Mouse (Mus musculus): ENCODE measurements around the gene Csf3.

Csf3 gene

DNA sequence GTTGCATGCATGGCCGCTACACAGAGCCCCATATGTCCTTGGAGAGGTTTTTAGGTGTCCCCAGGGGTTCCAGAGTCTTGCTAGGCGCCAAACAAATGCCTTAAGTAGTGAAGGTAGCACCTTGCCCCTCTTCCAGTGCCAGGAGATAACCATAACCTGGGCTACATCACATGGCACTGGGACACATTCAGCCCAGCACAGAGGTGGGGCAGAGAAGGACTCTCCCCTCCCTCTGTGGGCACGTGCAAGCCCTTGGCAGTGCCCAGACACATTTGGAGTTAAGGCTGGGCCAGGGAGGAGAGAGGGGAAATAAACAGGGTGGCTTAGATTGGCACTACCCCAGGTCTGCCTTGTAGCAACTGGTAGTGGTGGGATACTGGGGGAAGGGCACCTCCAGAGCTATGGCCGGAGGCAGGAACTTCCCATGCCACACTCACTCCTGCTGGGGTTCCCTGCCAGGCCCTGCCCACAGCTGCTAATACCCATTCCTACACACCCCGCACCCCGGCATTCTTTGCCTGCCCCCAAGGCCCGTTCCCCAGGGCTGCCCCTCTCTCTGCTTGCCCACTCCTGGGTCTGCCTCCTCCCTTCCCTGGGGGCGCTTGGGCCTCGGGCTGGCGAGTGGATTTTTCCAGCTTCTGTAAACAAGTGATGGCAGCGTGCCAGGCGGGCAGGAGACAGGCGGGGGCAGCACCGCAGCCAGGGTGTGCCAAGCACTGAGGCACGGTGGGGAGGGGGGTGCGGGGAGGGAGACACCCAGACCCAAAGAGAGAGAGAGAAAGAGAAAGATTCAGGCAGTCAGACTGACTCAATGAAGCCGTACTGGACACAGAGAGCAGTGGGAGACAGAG is 49.5 kb downstream of the Csf3 start:
- peak; percentile 83 for DNase-seq

DNA sequence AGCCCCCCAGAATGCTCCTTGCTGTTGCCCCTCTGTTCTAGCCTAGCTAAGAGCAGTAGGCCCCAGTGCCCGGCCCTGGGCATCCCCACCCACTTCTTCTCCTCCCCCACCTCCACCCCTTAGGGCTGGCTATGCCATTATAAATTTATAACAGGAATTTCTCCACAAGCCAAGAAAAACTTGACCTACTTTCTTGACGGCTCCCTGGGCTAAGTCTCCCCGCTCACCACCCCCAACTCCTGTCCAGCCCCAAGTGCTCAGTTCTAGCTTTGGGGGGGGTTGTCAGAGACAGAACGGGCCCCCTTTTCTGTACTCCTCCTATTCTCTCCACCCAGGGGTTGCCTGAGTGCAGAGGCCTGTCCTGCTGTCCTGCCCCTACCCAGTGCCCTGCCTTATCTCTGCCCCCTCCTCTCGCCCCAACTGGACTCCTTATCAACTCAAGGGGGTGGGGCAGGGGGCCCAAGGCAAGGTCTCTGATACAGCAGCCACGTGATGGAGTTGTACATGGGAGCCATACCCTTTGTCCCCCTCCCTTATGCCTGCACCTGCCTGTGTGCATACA is 50.2 kb downstream of the Csf3 start:
- no peak for DNase-seq

DNA sequence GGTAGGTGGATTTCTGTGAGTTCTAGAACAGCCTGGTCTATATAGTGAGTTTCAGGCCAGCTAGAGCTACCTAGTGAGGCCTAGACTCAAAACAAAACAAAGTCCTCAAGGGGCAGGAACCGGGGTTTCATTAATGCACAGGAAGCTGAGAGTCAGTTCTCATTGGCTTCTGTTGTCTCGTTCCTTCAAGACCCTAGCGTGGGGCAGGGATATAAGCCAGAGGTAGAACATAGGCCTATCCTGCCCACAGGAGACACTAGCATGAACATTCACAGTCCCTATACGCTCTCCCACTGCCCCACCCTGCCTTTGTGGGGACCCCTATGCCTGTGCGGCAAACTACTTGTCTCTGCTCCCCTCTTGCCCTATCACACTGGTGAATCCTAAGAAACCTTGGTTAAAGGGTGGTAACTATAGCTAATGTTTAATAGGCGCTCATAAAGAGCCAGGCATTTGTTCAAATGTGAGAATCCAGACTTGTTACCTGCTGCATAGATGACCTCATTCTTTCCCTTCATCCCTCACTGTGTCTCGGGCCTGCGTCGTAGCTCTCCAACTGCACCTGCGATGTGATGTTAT is 51.6 kb downstream of the Csf3 start:
- DNase-seq = no peak

All from lung, postnatal 14 days (tissue).